Mouse (Mus musculus): ENCODE results near the gene 1190005I06Rik.

DNA sequence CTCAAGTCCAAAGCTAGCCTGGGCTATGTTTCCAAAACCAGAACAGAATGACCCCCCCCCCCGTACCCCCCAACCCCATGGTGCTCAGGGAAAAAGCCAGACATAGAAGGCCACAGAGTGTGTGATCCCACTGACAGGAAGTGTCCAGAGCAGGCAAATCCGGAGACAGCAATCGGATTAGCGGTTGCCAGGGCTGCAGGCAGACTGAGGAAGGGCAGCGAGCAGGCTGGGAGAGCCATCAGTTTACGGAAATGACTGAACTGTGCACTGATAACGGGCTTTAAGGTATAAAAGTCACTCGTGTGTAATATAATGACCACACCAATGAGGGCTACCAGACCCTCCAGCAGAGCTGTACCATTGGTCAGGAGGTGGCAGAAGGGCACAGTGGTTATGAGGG lies 6.2 kb downstream of the 1190005I06Rik start:
- TF ChIP-seq CTCF (IDR thresholded peaks at IDR 0.05) (no peak), EP300 (IDR thresholded peaks at IDR 0.05) (no peak)
